Mouse (Mus musculus) stomach, embryonic 16.5 days (tissue): Measurements from ENCODE around the gene Sh3bp1. TPM values are rescaled to one million over a fixed set of nuclear protein-coding genes. Genes with fewer than 3 reads are reported as not detected.

Source experiments
- ATAC-seq: fragments of 200-750 bp; cut with Nextera tagmentation; 2 replicates; pipeline ENCODE4 v1.8.0; 2017; ENCODE audit warnings: moderate number of reproducible peaks, moderate TSS enrichment; ENCODE audit not compliant: insufficient read depth, low FRiP score
- H3K27ac ChIP-seq: fragments of 300-500 bp; sonication (generic); 2 replicates; pipeline ENCODE4 v1.5.1; 2014; ENCODE audit warnings: low read length
- H3K27me3 ChIP-seq: fragments of 300-500 bp; sonication (generic); 2 replicates; pipeline ENCODE4 v1.6.1; 2014; ENCODE audit warnings: low read length, control low read depth, mixed read lengths; ENCODE audit not compliant: control insufficient read depth, insufficient read depth
- H3K36me3 ChIP-seq: fragments of 300-500 bp; sonication (generic); 2 replicates; pipeline ENCODE4 v1.6.1; 2014; ENCODE audit warnings: low read length; ENCODE audit not compliant: control insufficient read depth, insufficient read depth
- H3K4me1 ChIP-seq: fragments of 300-500 bp; sonication (generic); 2 replicates; pipeline ENCODE4 v1.6.1; 2014; ENCODE audit warnings: low read length, control low read depth, mixed read lengths; ENCODE audit not compliant: control insufficient read depth, insufficient read depth
- H3K4me2 ChIP-seq: fragments of 300-500 bp; sonication (generic); 2 replicates; pipeline ENCODE4 v1.6.1; 2014; ENCODE audit warnings: low read depth, low read length, mixed read lengths
- H3K4me3 ChIP-seq: fragments of 300-500 bp; sonication (generic); replicated peaks from 2 replicates; pipeline ENCODE4 v1.5.1; 2014; ENCODE audit warnings: mild to moderate bottlenecking, low read length
- H3K9ac ChIP-seq: fragments of 300-500 bp; sonication (generic); 2 replicates; pipeline ENCODE4 v1.6.1; 2014; ENCODE audit warnings: low read length
- H3K9me3 ChIP-seq: fragments of 300-500 bp; sonication (generic); replicated peaks from 2 replicates; pipeline ENCODE4 v1.6.1; 2016; ENCODE audit warnings: low read length, control low read depth; ENCODE audit not compliant: control insufficient read depth
- WGBS: fragments of 180-500 bp; shearing (Covaris S2); extraction: QIAGEN DNeasy Blood & Tissue Kit; methylation state at CpG from one replicate; pipeline ENCODE4 v1.1.7; 2014; 5-methylcytosine and 5-hydroxymethylcytosine counted together
- polyA plus RNA-seq: library from polyadenylated mRNA; unstranded; fragments of >200 nt; fragmentation: Nextera tagmentation; extraction: Ambion mirVana; gene quantifications from 2 replicates; pipeline ENCODE4 v1.2.1, GENCODE M21; 2015

Sh3bp1 gene
- polyA plus RNA-seq, 1 experiment from 2014 or later: 42.1 TPM

DNA sequence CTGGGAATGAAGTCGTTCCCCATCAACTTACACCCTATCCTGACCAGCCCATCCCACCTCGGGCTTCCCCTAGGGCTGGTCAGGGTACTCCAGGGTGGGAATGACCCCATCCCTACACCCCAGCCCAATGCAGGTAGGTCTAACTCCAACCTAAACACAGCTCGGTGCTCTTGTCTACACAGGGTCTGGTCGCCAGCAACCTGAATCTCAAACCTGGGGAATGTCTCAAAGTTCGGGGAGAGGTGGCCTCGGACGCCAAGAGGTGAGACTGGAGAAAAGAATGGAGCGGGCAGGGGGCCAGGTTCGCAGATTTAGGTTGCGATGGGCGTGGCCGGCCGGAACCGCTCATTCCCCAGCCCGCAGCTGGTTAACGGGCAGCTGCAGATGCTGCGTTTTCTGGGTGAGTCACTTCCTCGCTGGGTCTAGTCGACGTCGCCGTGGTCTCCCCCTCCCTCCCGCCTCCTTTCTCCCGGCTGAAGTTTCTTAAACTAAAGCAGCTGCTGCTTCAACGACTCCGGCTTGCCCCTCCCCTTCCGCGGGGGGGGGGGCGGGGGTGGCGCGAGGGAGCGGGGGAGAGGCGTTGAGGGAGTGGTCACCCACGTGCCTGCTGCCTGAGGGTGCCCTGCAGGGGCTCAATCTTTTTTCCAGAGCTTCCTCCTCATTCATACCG lies 28.4 kb downstream of the Sh3bp1 start:
- Histone ChIP-seq H3K4me2 (peak overlapping the region; percentile 67), H3K27ac (peak overlapping the region; percentile 98), H3K36me3 (0 out of 2 replicates have a peak, but pooled peaks cover 5% of the 10 kb centered on the region), H3K4me1 (peaks cover 30% of the 10 kb centered on the region), H3K9me3 (no peaks in the 10 kb centered on the region), H3K27me3 (no peaks in the 10 kb centered on the region), H3K9ac (peak overlapping the region; percentile 76), H3K4me3 (peak overlapping the region; percentile 62)
- under 1% methylated on average over 30 of the region's 35 CpGs for WGBS
- ATAC-seq: peak; percentile 59

DNA sequence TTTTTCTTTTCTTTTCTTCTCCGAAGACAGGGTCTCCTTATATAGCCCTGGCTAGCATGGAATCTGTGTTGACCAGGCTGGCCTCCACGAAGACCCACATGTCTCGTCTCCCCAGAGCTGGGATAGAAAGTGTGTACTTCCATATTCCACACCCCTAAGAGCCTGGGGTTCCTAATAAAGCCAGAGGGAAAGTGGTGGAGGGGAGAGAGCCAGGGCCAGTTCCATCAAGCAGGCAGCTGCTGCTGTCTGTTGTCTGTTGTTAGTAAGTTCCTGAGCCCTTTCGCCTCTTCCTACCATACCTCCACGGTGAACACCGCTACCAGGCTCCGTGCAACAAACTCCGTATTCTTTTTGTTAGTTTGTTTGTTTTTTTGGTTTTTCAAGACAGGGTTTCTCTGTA lies 29.0 kb downstream of the Sh3bp1 start:
- Histone ChIP-seq H3K4me3 (peak overlapping the region; percentile 62), H3K4me1 (peaks cover 30% of the 10 kb centered on the region), H3K36me3 (0 out of 2 replicates have a peak, but pooled peaks cover 5% of the 10 kb centered on the region), H3K27me3 (no peaks in the 10 kb centered on the region), H3K4me2 (peak overlapping the region; percentile 67), H3K27ac (peak overlapping the region; percentile 98), H3K9ac (peak overlapping the region; percentile 76), H3K9me3 (no peaks in the 10 kb centered on the region)
- WGBS: 42% methylated on average over 8 of the region's 8 CpGs
- ATAC-seq: no peak

DNA sequence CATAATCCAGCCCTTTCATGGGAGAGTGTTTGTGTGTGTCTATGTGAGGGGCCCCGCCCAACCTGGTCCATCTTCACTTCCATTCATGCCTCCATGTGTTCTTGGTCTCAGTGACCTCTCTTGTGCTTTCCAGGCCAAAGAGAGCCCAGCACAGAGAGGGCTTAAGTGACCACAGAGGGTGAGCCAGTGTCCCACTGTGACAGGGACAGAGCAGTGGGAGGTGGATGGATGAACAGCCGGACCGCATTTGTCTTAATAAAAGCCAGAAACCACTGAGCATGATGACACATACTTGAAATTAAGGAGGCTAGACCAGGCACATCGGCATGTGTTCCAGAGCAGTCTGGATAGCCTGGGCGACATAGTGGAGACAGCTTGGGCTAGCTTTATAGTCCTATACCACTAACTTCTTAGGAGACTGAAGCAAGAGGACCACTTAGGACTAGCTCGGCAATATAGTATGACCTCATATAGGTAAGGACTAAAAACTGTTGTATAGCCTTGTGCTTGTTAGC lies 30.7 kb downstream of the Sh3bp1 start:
- H3K4me1 ChIP-seq: peaks cover 26% of the 10 kb centered on the region
- no peak overlapping the region for H3K4me2 ChIP-seq
- H3K36me3 ChIP-seq: 0 out of 2 replicates have a peak, but pooled peaks cover 5% of the 10 kb centered on the region
- H3K27ac ChIP-seq: no peak overlapping the region
- no peaks in the 10 kb centered on the region for H3K27me3 ChIP-seq
- no peak overlapping the region for H3K9ac ChIP-seq
- ATAC-seq: no peak
- H3K4me3 ChIP-seq: no peak overlapping the region
- H3K9me3 ChIP-seq: no peaks in the 10 kb centered on the region
- 87% methylated on average over 6 of the region's 6 CpGs for WGBS

DNA sequence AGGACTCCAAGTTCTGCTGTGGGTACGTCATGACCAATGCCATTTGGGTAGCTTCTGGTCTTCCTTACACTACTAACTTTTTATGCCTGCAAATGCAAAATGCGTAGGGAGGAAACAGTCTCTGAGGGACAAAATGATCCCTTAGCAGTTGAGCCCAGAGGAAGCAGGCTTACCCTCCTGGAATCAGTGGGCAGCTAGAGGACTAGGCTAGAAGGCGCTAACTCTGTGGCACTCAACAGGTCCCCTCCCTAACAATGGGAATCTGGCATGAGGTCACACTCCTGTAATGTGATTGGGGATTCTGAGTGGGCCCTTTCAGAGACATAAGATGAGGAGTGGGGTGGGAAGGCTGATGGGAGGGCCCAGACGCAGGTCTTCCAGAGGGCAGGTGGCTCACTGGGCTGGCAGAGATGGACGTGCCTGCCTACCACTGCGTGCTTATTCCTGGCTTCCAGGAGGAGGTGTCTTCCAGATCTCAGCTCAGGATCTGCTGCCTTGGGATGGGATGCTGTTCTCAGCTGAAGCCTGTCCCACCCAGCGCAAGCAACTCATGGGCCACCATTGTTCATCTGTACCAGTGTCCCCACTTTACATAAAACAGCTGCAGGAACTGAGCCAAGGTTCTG lies 31.3 kb downstream of the Sh3bp1 start:
- Histone ChIP-seq H3K4me1 (peaks cover 25% of the 10 kb centered on the region), H3K9ac (no peak overlapping the region), H3K27me3 (no peaks in the 10 kb centered on the region), H3K4me2 (no peak overlapping the region), H3K27ac (peak overlapping the region; percentile 10; the same call in 1 of the 2 replicates), H3K9me3 (no peaks in the 10 kb centered on the region), H3K36me3 (0 out of 2 replicates have a peak, but pooled peaks cover 5% of the 10 kb centered on the region), H3K4me3 (no peak overlapping the region)
- 77% methylated on average over 7 of the region's 7 CpGs for WGBS
- no peak for ATAC-seq

DNA sequence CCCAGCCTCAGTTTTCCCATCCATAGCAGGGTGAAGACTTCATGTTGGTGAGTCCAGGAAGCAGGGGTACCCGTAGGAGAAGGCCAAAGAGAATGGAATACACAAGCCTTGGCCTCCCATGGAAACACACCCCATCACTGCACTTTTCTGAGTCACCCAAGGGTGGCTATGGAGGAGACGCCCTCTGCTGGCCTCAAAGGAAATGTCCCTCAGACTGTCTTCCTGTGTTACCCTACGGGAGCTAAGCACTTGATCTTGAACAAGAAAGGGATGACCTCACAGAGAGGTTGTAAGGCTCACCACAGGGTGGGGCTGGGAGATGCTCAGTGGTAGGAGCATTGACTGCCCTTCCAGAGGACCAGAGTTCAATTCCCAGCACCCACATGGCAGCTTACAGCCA lies 32.0 kb downstream of the Sh3bp1 start:
- no peak overlapping the region for H3K4me3 ChIP-seq
- peaks cover 22% of the 10 kb centered on the region for H3K4me1 ChIP-seq
- no peak overlapping the region for H3K9ac ChIP-seq
- peak overlapping the region; percentile 10; the same call in 1 of the 2 replicates for H3K27ac ChIP-seq
- H3K9me3 ChIP-seq: no peaks in the 10 kb centered on the region
- H3K4me2 ChIP-seq: no peak overlapping the region
- ATAC-seq: no peak
- no peaks in the 10 kb centered on the region for H3K27me3 ChIP-seq
- 20% methylated on average over 3 of the region's 3 CpGs for WGBS
- H3K36me3 ChIP-seq: 0 out of 2 replicates have a peak, but pooled peaks cover 5% of the 10 kb centered on the region

DNA sequence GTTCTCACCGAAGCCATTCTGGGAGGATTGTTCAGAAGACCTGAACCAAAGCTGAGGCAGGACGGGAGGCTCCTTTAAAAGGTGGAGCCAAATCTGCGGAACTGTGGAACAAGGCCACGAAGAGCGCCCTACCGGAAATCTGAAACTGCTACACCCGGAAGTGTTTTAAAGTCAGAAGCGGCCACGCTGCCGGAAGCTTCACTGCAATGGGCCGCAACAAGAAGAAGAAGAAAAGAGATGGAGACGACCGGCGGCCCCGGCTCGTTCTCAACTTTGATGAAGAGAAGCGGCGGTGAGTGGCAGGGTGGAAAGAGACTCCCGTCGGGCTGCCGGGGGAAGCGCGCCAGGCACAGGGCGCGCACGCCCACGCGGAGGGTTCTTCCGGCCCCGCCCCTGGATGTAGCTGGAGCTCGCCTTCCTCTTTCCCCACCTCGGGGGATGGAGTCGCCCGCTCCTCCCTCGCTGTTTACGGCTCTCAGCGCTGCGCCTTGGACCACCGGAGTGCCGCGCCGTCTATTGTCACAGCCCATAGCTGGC lies 35.3 kb downstream of the Sh3bp1 start, which contains the start of gene Nol12:
Gene Nol12, plus strand, starts transcription at position 150 of the 537 bp plus-strand sequence.
- Histone ChIP-seq H3K4me2 (peak within 1 kb of the TSS; percentile 80), H3K4me3 (peak within 1 kb of the TSS; percentile 79), H3K4me1 (peaks cover 10% of the 10 kb centered on the region; the same call in 1 of the 2 replicates), H3K9ac (peak within 1 kb of the TSS; percentile 81), H3K36me3 (0 out of 2 replicates have a peak, but pooled peaks cover 1% of the 10 kb centered on the region), H3K27me3 (no peaks in the 10 kb centered on the region), H3K27ac (peak within 1 kb of the TSS; percentile 85), H3K9me3 (no peaks in the 10 kb centered on the region)
- ATAC-seq: peak; percentile 80
- WGBS: under 1% methylated on average over 42 of the region's 42 CpGs

DNA sequence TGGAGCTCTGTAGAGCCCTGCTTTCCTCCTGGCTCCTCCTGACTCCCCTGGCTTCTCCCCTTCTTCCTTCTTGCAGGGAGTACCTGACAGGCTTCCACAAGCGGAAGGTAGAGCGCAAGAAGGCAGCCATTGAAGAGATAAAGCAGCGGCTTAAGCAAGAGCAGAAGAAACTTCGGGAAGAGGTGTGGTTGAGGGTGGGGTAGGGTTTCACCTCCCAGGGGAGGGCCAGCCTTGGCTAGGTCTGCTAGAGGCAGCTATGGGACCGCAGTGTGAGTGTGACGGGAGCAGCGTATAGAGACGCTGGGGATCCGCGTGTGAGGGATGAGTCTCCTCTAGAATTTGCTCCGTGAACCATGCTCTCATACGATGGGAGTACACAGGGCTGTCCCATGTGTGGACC lies 36.8 kb downstream of the Sh3bp1 start:
- Histone ChIP-seq H3K9me3 (no peaks in the 10 kb centered on the region), H3K36me3 (no peaks in the 10 kb centered on the region), H3K4me1 (peaks cover 10% of the 10 kb centered on the region; the same call in 1 of the 2 replicates), H3K27ac (no peak overlapping the region), H3K4me3 (no peak overlapping the region), H3K27me3 (no peaks in the 10 kb centered on the region), H3K9ac (no peak overlapping the region; the same call in 1 of the 2 replicates), H3K4me2 (no peak overlapping the region)
- no peak for ATAC-seq
- WGBS: 89% methylated on average over 12 of the region's 12 CpGs

DNA sequence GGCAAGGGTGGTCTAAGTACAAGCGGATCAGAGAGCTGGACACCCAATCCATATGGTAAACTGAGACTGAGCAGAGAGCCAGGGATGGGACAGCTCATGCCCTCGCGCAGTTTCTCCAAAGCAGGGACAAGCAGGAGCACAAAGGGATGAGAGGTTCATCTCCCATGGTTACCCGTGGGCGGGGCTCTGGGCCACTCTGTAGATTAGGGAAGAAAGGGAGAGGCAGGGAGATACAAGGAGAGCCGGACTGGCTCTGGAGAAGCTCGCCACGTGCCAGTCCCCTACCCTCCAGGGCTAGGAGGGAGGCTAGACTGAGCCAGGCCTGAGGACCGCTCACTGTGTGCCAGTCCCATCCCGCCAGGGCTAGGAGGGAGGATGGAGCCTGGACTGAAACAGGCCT lies 37.7 kb downstream of the Sh3bp1 start:
- Histone ChIP-seq H3K4me2 (no peak overlapping the region), H3K4me1 (peaks cover 10% of the 10 kb centered on the region; the same call in 1 of the 2 replicates), H3K4me3 (no peak overlapping the region), H3K9ac (no peak overlapping the region), H3K27ac (no peak overlapping the region), H3K27me3 (no peaks in the 10 kb centered on the region), H3K36me3 (no peaks in the 10 kb centered on the region), H3K9me3 (no peaks in the 10 kb centered on the region)
- WGBS: 91% methylated on average over 10 of the region's 10 CpGs
- no peak for ATAC-seq

DNA sequence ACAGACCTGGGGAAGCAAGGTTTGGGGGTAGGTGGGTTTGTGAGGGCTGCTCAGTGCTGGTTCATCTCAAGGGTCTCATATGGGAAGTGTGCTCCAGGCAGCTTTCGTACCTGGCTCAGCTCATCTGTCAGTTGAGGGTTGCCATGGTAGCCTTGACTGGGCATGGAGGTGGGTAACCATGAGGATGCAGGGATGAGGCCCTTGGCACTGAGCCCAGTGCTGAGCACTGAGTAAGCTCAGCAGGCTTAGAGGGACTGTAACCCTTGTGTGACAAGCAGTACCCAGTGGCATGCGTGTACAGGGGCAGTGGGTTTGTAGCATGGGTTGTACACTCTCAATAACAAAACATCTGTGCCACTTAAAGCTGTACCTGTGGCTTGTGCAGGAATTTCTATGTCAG lies 38.4 kb downstream of the Sh3bp1 start:
- no peak overlapping the region for H3K27ac ChIP-seq
- H3K9ac ChIP-seq: no peak overlapping the region
- no peaks in the 10 kb centered on the region for H3K9me3 ChIP-seq
- no peak overlapping the region for H3K4me2 ChIP-seq
- H3K4me1 ChIP-seq: peaks cover 13% of the 10 kb centered on the region; the same call in 1 of the 2 replicates
- no peaks in the 10 kb centered on the region for H3K36me3 ChIP-seq
- no peak for ATAC-seq
- 78% methylated on average over 2 of the region's 2 CpGs for WGBS
- no peak overlapping the region for H3K4me3 ChIP-seq
- no peaks in the 10 kb centered on the region for H3K27me3 ChIP-seq
